Mouse (Mus musculus) right cerebral cortex, postnatal 4 days (tissue): ENCODE results near the gene Cdcp1.

Experiments
- DNase-seq: peaks from one replicate; pipeline ENCODE4 v3.0.0-alpha.2; 2022

Cdcp1 gene

GRCm38 (mm10) chr9:123150241-123151020 lies 65.4 kb downstream of the Cdcp1 start, which contains the start of gene Clec3b:
Gene Clec3b, plus strand, starts transcription at chr9:123150946.
- peak; percentile 27 for DNase-seq

- DNase-seq = no peak
Observed at GRCm38 (mm10) chr9:123148430-123148829, 67.4 kb downstream of the Cdcp1 start.

- DNase-seq = no peak
Observed at GRCm38 (mm10) chr9:123139887-123140614, 75.8 kb downstream of the Cdcp1 start.

GRCm38 (mm10) chr9:123138891-123139474 lies 76.9 kb downstream of the Cdcp1 start:
- DNase-seq = no peak

DNA sequence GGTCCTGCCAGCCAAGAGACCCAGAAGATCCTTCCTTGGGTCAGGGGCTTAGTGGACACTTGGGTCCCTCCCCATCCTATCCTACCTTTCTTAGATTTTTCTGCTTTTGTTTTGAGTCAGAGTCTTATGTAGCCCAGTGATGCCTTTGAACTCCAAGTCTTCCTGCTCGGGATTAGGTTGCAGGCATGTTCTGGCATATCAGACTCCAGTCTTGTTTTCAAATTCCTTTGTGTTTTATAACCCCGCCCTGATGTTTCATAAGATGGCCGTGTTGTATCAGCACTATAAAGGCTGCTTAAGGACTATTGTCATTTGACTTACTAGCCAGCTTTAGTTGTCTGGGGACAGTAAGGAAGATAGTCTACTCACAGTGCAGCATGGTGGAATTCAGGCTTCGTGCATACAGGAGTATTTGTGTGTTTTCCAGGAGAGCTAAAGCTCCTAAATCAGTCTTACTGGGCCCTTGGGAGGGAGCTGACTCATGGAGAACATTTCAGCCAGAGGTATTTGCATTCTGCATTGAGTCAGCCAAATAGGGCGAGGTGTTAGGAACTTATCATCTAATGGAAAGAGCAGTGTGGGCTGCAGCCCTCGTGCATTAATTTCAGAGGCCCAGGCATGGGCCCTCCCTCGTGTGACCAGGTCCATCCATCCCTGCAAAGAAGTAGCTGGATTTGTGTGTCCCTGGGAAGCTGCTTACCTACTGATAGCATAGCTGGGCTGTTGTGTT lies 78.7 kb downstream of the Cdcp1 start:
- no peak for DNase-seq

- DNase-seq = no peak
Observed at GRCm38 (mm10) chr9:123132994-123133393, 82.8 kb downstream of the Cdcp1 start.

DNA sequence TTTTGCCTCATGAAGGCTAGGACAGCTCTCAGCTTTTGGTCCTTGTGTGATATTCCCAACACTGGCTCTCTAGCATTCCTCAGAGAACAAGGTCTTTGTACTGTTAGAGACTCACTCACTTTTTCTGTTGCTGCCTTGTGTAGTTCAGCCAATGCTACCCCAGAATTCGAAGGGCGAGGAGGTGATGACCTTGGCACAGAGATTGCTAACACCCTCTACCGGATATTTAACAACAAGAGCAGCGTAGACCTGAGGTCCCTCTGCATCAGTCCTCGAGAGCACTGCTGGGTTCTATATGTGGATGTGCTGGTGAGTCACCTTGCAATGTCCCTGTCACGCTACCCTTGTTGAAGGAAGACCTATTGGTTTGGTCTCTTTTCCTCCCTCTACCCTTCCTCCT lies 88.2 kb downstream of the Cdcp1 start:
- no peak for DNase-seq

GRCm38 (mm10) chr9:123124413-123124981 lies 91.3 kb downstream of the Cdcp1 start:
- DNase-seq = no peak

- no peak for DNase-seq
Observed at GRCm38 (mm10) chr9:123123571-123124412, 92.0 kb downstream of the Cdcp1 start.

DNA sequence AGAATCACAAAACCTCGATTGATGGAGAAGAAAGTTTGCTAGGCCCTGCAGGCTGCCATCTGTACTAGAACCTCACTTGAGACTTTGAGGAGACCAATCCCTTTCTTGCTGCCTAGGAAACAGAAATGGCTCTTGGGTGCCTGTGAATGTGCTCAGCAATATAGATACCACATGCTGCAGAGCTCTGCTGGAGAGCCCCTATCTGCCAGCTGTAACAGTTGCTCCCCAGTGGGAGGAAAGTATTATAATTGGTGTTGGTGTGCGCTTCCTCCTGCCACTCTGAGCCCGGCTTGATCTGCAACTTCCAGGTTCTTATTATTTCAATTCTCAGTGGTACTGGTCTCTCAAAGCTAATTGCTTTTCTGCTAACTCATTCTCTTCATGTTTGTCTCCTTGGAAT lies 92.8 kb downstream of the Cdcp1 start:
- DNase-seq = no peak
